Mouse (Mus musculus): ENCODE results near the gene Gm11639.

The Gm11639 gene

DNA sequence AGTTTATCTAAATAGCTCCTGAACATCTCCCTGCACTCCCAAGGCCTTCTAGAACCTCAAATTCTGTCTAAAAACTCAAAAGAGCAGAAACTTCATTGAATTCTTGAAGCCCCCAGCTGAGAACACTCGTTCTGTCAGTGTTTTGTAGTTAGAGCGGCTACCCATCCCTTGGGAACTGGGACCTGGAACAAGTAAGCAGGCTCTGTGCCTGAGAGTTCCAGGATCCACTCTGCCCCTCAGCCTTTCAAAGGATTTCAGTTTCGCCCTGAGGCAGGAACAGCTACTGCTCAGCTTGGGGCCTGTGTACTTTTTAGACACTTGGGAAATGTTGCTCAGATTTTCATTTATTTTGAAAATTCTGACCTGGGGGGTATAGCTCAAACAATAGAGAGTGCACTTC, 461.1 kb downstream of the Gm11639 start, which contains the start of gene Gm10842:
Gene Gm10842 (plus strand): TSS at position 301 of the 400 bp plus-strand sequence.
- no peaks in the 10 kb centered on the region for H3K27me3 ChIP-seq (ENCODE audit: insufficient read depth, low read length)
- H3K4me3 ChIP-seq (replicated peaks; ENCODE audit: low read length), result no peak within 1 kb of the TSS
- H3K36me3 ChIP-seq (ENCODE audit: insufficient read depth, low read length), result peaks cover 8% of the 10 kb centered on the region
- TF ChIP-seq POU5F1 (IDR thresholded peaks at IDR 0.05; ENCODE audit: borderline replicate concordance, low read length), result no peak
- TF ChIP-seq CTCF (conservative IDR thresholded peaks at IDR 0.05; ENCODE audit: low read length), result no peak
- no peak for TF ChIP-seq NANOG (IDR thresholded peaks at IDR 0.05; ENCODE audit: borderline replicate concordance, low read length)
- H3K4me1 ChIP-seq (replicated peaks; ENCODE audit: low read depth, low read length), result peaks cover 26% of the 10 kb centered on the region
- H3K9me3 ChIP-seq (ENCODE audit: low read length), result no peaks in the 10 kb centered on the region

DNA sequence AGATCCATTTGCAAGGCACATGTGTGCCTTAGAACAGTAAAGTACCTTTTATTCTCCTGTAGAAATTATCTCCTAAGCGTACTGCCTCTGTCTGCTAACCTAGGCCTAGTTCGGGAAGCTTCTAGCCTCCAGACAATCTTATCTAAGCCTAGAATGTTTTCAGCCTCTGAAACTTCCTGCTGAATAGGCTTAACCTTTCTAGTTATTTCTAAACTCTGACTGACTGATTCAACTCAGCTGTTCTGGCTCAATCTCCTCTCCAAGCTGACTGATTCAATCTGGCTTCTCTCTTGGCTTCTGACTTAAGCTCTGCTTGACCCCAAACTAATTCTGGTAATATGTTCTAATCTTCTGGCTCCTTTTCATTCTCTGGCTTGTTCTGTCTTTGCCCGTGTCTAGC, 463.8 kb downstream of the Gm11639 start:
- no peaks in the 10 kb centered on the region for H3K36me3 ChIP-seq (ENCODE audit: insufficient read depth, low read length)
- H3K27me3 ChIP-seq (ENCODE audit: insufficient read depth, low read length), result no peaks in the 10 kb centered on the region
- H3K9me3 ChIP-seq (ENCODE audit: low read length), result no peaks in the 10 kb centered on the region
- TF ChIP-seq POU5F1 (IDR thresholded peaks at IDR 0.05; ENCODE audit: borderline replicate concordance, low read length) (no peak), CTCF (conservative IDR thresholded peaks at IDR 0.05; ENCODE audit: low read length) (no peak), NANOG (IDR thresholded peaks at IDR 0.05; ENCODE audit: borderline replicate concordance, low read length) (no peak)
- peaks cover 47% of the 10 kb centered on the region for H3K4me1 ChIP-seq (replicated peaks; ENCODE audit: low read depth, low read length)
- no peak overlapping the region for H3K4me3 ChIP-seq (replicated peaks; ENCODE audit: low read length)

DNA sequence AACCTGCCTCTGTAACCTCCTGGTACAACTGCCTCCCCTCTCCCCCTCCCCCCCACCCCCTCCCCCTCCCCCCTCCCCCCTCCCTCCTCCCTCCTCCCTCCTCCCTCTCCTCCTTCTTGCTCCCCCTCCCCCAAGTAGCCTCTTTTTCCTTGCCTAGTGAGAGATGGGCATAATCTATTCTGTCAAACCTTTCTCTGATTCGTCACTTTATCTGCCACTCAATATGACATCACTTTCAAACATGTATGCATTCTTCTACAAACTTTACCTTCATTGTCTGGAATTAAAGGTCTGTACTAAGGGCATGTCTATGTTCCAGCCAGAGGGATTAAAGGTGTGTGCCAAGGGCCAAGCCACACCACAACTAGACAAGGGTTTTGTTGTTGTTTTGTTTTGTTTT, 464.3 kb downstream of the Gm11639 start:
- Histone ChIP-seq H3K4me1 (replicated peaks; ENCODE audit: low read depth, low read length) (peaks cover 50% of the 10 kb centered on the region), H3K36me3 (ENCODE audit: insufficient read depth, low read length) (no peaks in the 10 kb centered on the region), H3K27me3 (ENCODE audit: insufficient read depth, low read length) (0 out of 2 replicates have a peak, but pooled peaks cover 3% of the 10 kb centered on the region), H3K4me3 (replicated peaks; ENCODE audit: low read length) (no peak overlapping the region), H3K9me3 (ENCODE audit: low read length) (no peaks in the 10 kb centered on the region)
- TF ChIP-seq CTCF (conservative IDR thresholded peaks at IDR 0.05; ENCODE audit: low read length) (no peak), NANOG (IDR thresholded peaks at IDR 0.05; ENCODE audit: borderline replicate concordance, low read length) (no peak), POU5F1 (IDR thresholded peaks at IDR 0.05; ENCODE audit: borderline replicate concordance, low read length) (no peak)

DNA sequence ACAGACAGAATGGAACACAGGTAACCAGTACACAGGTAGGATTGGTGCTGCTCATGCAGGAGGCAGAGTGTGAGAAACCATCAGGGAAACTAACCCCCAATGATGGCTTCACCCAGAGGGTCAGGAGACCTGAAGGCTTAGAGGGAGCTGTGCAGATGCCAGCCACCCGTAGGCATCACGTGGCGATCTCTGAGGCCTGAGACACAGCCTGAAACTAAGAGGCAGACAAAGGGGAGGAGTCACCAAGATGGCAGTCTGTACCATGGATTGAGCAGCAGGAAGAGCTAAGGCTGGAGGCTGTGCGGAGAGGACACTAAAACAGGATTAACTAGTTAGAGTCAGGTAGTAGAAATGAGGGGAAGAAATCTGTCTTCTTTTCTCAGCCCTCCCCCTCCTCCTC, 465.2 kb downstream of the Gm11639 start:
- H3K36me3 ChIP-seq (ENCODE audit: insufficient read depth, low read length), result no peaks in the 10 kb centered on the region
- 0 out of 2 replicates have a peak overlapping the region, but pooled peaks have one; percentile 3 for H3K4me3 ChIP-seq (replicated peaks; ENCODE audit: low read length)
- H3K27me3 ChIP-seq (ENCODE audit: insufficient read depth, low read length), result 0 out of 2 replicates have a peak, but pooled peaks cover 3% of the 10 kb centered on the region
- peaks cover 58% of the 10 kb centered on the region for H3K4me1 ChIP-seq (replicated peaks; ENCODE audit: low read depth, low read length)
- TF ChIP-seq CTCF (conservative IDR thresholded peaks at IDR 0.05; ENCODE audit: low read length) (no peak), NANOG (IDR thresholded peaks at IDR 0.05; ENCODE audit: borderline replicate concordance, low read length) (no peak), POU5F1 (IDR thresholded peaks at IDR 0.05; ENCODE audit: borderline replicate concordance, low read length) (no peak)
- no peaks in the 10 kb centered on the region for H3K9me3 ChIP-seq (ENCODE audit: low read length)

DNA sequence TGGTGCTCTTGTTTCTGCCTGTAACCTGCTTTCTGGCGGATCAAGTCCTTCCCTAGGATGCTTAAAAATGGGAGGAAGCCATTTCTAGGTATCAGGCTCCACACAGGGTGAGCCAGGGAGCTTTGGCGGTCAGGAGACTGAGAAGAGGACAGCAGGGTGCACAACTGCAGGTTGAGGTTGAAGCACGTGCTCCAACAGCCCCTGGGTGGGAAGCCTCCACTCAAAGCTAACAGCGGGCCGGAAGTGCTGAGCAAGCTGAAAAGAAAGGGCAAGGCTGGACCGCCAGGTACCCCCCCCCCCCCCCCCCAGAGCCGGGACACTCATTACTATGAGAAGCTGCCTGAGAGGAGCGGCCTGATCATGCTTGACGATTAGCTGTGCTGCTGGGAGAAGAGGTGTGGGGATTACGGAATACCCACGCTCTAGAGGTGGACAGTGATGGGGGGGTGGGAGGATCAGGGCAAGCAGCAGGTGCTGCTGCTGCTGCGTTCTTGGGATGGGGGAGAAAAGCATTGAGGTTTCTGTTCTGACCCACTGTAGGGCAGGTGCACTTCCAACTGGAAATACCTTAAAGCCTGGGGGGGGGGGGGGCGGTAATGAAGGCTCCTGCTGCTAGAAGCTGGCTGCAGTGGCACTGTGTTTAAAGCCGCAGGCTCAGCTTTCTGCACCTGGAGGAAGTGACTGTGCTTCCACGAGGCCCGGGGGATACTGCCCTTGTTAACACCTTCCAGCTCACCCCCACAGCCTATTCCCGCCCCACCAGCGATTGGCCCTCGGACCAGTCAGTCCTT, 465.9 kb downstream of the Gm11639 start:
- Histone ChIP-seq H3K36me3 (ENCODE audit: insufficient read depth, low read length) (no peaks in the 10 kb centered on the region), H3K4me3 (replicated peaks; ENCODE audit: low read length) (peak overlapping the region; percentile 3; the same call in 1 of the 2 replicates), H3K4me1 (replicated peaks; ENCODE audit: low read depth, low read length) (peaks cover 66% of the 10 kb centered on the region), H3K27me3 (ENCODE audit: insufficient read depth, low read length) (0 out of 2 replicates have a peak, but pooled peaks cover 3% of the 10 kb centered on the region), H3K9me3 (ENCODE audit: low read length) (no peaks in the 10 kb centered on the region)
- TF ChIP-seq POU5F1 (IDR thresholded peaks at IDR 0.05; ENCODE audit: borderline replicate concordance, low read length) (no peak), CTCF (conservative IDR thresholded peaks at IDR 0.05; ENCODE audit: low read length) (no peak), NANOG (IDR thresholded peaks at IDR 0.05; ENCODE audit: borderline replicate concordance, low read length) (no peak)

GRCm38 (mm10) chr11:105152017-105152300, 466.5 kb downstream of the Gm11639 start:
- Histone ChIP-seq H3K4me3 (replicated peaks; ENCODE audit: low read length) (0 out of 2 replicates have a peak overlapping the region, but pooled peaks have one; percentile 3), H3K27me3 (ENCODE audit: insufficient read depth, low read length) (0 out of 2 replicates have a peak, but pooled peaks cover 3% of the 10 kb centered on the region), H3K4me1 (replicated peaks; ENCODE audit: low read depth, low read length) (peaks cover 71% of the 10 kb centered on the region), H3K36me3 (ENCODE audit: insufficient read depth, low read length) (no peaks in the 10 kb centered on the region), H3K9me3 (ENCODE audit: low read length) (no peaks in the 10 kb centered on the region)
- TF ChIP-seq NANOG (IDR thresholded peaks at IDR 0.05; ENCODE audit: borderline replicate concordance, low read length), result no peak
- TF ChIP-seq POU5F1 (IDR thresholded peaks at IDR 0.05; ENCODE audit: borderline replicate concordance, low read length), result no peak
- TF ChIP-seq CTCF (conservative IDR thresholded peaks at IDR 0.05; ENCODE audit: low read length), result no peak

GRCm38 (mm10) chr11:105152357-105152899, 466.9 kb downstream of the Gm11639 start:
- H3K36me3 ChIP-seq (ENCODE audit: insufficient read depth, low read length), result no peaks in the 10 kb centered on the region
- peaks cover 76% of the 10 kb centered on the region for H3K4me1 ChIP-seq (replicated peaks; ENCODE audit: low read depth, low read length)
- H3K9me3 ChIP-seq (ENCODE audit: low read length), result no peaks in the 10 kb centered on the region
- TF ChIP-seq POU5F1 (IDR thresholded peaks at IDR 0.05; ENCODE audit: borderline replicate concordance, low read length) (no peak), NANOG (IDR thresholded peaks at IDR 0.05; ENCODE audit: borderline replicate concordance, low read length) (no peak), CTCF (conservative IDR thresholded peaks at IDR 0.05; ENCODE audit: low read length) (no peak)
- 0 out of 2 replicates have a peak, but pooled peaks cover 3% of the 10 kb centered on the region for H3K27me3 ChIP-seq (ENCODE audit: insufficient read depth, low read length)
- peak overlapping the region; percentile 26; the same call in 1 of the 2 replicates for H3K4me3 ChIP-seq (replicated peaks; ENCODE audit: low read length)

DNA sequence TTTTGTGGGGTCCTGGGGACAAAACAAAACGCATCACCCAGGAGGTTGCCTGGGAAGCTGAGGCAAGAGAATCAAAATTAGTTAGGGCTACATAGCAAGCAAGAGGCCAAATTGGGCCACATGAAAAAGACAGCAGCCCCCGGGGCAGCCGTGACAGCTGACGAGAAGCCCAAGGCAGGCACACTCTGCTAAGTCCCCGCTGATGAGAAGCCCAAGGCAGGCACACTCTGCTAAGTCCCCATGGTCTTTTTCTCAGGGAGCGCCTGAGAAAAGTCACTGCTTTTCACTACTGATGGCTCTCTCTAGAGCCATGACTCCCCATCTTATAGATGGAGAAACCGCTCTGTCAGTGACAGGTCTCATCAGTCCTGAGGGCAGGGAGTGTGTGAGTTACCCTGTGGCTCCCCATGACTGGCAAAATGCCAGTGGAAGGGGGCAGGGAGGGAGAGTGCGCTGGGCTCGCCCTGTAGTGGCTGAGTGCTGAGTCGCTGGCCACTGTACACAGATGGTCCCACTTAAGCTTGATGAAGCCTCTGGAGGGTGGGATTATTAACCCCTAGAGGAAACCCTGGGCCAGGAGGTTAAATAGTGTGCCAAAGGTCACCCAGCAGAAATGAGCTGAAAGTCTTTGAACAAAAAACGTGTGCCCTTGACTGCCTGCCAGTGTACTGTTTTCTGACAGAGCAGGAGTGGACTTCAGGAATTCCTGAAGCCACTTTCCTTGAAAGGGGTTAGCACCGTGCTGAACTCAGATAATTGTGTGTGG, 467.7 kb downstream of the Gm11639 start:
- no peaks in the 10 kb centered on the region for H3K36me3 ChIP-seq (ENCODE audit: insufficient read depth, low read length)
- no peaks in the 10 kb centered on the region for H3K9me3 ChIP-seq (ENCODE audit: low read length)
- H3K27me3 ChIP-seq (ENCODE audit: insufficient read depth, low read length), result 0 out of 2 replicates have a peak, but pooled peaks cover 3% of the 10 kb centered on the region
- TF ChIP-seq NANOG (IDR thresholded peaks at IDR 0.05; ENCODE audit: borderline replicate concordance, low read length) (no peak), POU5F1 (IDR thresholded peaks at IDR 0.05; ENCODE audit: borderline replicate concordance, low read length) (no peak)
- no peak overlapping the region; the same call in 1 of the 2 replicates for H3K4me3 ChIP-seq (replicated peaks; ENCODE audit: low read length)
- H3K4me1 ChIP-seq (replicated peaks; ENCODE audit: low read depth, low read length), result peaks cover 84% of the 10 kb centered on the region
